Mouse (Mus musculus): Measurements from ENCODE around the gene Pdk1. TPM values are rescaled to one million over a fixed set of nuclear protein-coding genes. Genes with fewer than 3 reads are reported as not detected.

Pdk1 gene
- polyA plus RNA-seq, 2 experiments: 16.0 to 53.2 TPM

DNA sequence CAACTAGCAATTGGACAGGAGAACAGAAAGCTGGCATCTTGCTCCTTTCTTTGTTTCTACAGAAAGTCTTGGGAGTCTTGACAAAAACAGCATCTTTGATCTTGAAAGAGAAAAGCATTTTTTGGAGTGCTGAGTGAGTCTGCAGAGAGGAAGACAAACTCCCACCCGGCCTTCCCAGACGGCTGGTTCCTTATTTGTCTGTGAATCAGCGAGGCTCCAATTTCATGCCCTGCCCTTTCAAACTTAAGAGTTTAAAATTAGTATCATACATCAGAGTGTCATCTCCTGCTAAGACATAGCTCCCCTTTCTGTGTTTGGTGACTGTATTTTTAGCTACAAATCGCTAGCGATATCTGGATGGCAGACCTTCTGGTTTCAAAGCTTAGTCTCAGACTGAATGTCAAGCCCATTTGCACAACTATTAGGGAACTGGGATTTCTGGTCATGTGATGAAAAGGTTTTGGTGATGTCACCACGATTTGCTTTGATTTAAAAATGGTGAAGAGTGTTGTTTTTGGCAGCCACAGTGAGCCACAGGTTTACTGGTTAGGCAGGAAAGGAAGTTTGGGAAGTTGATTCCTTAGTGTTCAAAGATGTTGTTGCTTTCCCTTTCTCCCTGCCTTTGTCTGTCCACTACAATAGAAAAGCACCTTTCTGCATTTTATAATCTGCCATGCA lies 65.8 kb downstream of the Pdk1 start:
- ATAC-seq (ENCODE audit: insufficient read depth): no peak
- WGBS (ENCODE audit: insufficient replicate concordance): 54% methylated on average over 6 of the region's 6 CpGs

DNA sequence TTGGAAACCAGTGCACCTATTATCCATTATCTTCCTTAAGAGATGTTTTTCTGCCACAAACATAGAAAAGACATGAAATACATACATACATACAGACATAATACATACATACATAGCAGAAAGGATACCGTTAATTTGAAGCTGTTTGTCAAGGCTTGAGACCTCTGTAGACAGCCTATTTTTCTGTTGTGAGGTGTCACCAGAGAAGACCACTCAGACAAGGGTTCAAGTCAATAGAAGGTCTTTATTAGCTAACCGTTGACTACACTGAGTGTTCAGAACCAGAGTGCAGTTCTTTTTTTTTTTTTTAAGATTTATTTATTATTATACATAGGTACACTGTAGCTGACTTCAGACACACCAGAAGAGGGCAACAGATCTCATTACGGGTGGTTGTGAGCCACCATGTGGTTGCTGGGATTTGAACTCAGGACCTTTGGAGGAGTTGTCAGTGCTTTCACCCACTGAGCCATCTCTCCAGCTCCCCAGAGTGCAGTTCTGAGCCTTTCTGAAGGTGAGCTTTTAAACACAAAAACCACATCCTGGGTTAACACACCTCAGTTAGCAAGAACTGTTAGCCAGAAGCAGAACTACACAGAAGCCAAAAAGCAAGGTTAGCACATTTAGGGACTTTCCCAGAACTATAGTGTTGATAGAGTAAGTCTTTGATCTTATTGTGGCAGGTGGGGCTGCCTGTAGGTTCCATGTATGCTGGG lies 68.1 kb downstream of the Pdk1 start:
- Histone ChIP-seq H3K4me1 (replicated peaks; ENCODE audit: control insufficient read depth in 2 of 2, insufficient read depth in 2 of 2, low read length in 1 of 2) (no peaks in the 10 kb centered on the region), H3K4me3 (ENCODE audit: insufficient read depth in 1 of 2, low read depth in 2 of 2, low read length in 2 of 2) (no peak overlapping the region), H3K27ac (no peak overlapping the region), H3K27me3 (ENCODE audit: control insufficient read depth, insufficient read depth, low read length) (no peaks in the 10 kb centered on the region), H3K36me3 (replicated peaks; ENCODE audit: control insufficient read depth, insufficient read depth, low read depth) (no peaks in the 10 kb centered on the region), H3K4me2 (ENCODE audit: low read depth) (no peak overlapping the region), H3K9ac (replicated peaks) (no peak overlapping the region), H3K9me3 (ENCODE audit: control insufficient read depth, low read length) (no peaks in the 10 kb centered on the region)
- TF ChIP-seq EP300 (IDR thresholded peaks at IDR 0.05; ENCODE audit: low read depth) (no peak), CTCF (IDR thresholded peaks at IDR 0.05; ENCODE audit: low read depth) (no peak)
- no peak for ATAC-seq (ENCODE audit: insufficient read depth)
- 72% methylated on average over 3 of the region's 3 CpGs for WGBS (ENCODE audit: insufficient replicate concordance)
- DNase-seq (ENCODE audit: low read depth in 3 of 3, low spot score in 3 of 3): no peak

More for the DNA sequence above, 65.8 kb downstream of the Pdk1 start:
- no peak overlapping the region for H3K9ac ChIP-seq (replicated peaks)
- no peaks in the 10 kb centered on the region for H3K36me3 ChIP-seq (replicated peaks; ENCODE audit: control insufficient read depth, insufficient read depth, low read depth)
- H3K4me1 ChIP-seq (replicated peaks; ENCODE audit: control insufficient read depth in 2 of 2, insufficient read depth in 2 of 2, low read length in 1 of 2): no peaks in the 10 kb centered on the region
- no peak overlapping the region for H3K4me3 ChIP-seq (ENCODE audit: insufficient read depth in 1 of 2, low read depth in 2 of 2, low read length in 2 of 2)
- H3K4me2 ChIP-seq (ENCODE audit: low read depth): no peak overlapping the region
- TF ChIP-seq CTCF (IDR thresholded peaks at IDR 0.05; ENCODE audit: low read depth): no peak
- no peak for TF ChIP-seq EP300 (IDR thresholded peaks at IDR 0.05; ENCODE audit: low read depth)
- no peaks in the 10 kb centered on the region for H3K27me3 ChIP-seq (ENCODE audit: control insufficient read depth, insufficient read depth, low read length)
- no peak for DNase-seq (ENCODE audit: low read depth in 3 of 3, low spot score in 3 of 3)
- no peak overlapping the region for H3K27ac ChIP-seq
- H3K9me3 ChIP-seq (ENCODE audit: control insufficient read depth, low read length): no peaks in the 10 kb centered on the region

DNA sequence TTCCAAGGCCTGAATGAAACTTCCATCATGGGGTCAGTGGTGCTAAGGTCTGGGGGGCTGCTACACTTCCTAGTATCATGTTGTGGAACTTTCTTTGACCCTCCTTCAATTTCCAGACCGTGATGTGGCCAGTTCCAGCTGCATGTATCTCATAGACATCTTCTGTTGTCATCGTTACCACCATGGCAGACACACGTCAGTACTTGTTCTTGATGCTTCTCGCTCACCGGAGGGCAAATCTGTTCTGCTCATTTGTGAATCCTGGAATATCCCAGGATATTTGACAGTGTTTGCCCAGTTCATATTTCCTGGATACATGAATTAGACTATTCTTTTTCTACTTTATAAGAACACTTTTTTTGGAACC lies 68.7 kb downstream of the Pdk1 start:
- Histone ChIP-seq H3K4me1 (replicated peaks; ENCODE audit: control insufficient read depth in 2 of 2, insufficient read depth in 2 of 2, low read length in 1 of 2) (no peaks in the 10 kb centered on the region), H3K4me3 (ENCODE audit: insufficient read depth in 1 of 2, low read depth in 2 of 2, low read length in 2 of 2) (no peak overlapping the region), H3K36me3 (replicated peaks; ENCODE audit: control insufficient read depth, insufficient read depth, low read depth) (no peaks in the 10 kb centered on the region), H3K4me2 (ENCODE audit: low read depth) (no peak overlapping the region), H3K9ac (replicated peaks) (no peak overlapping the region), H3K27ac (no peak overlapping the region), H3K9me3 (ENCODE audit: control insufficient read depth, low read length) (no peaks in the 10 kb centered on the region), H3K27me3 (ENCODE audit: control insufficient read depth, insufficient read depth, low read length) (no peaks in the 10 kb centered on the region)
- DNase-seq (ENCODE audit: low read depth in 3 of 3, low spot score in 3 of 3): no peak
- ATAC-seq (ENCODE audit: insufficient read depth): no peak
- TF ChIP-seq CTCF (IDR thresholded peaks at IDR 0.05; ENCODE audit: low read depth) (no peak), EP300 (IDR thresholded peaks at IDR 0.05; ENCODE audit: low read depth) (no peak)
- 71% methylated on average over 5 of the region's 5 CpGs for WGBS (ENCODE audit: insufficient replicate concordance)

- no peak for ATAC-seq (ENCODE audit: insufficient read depth)
- Histone ChIP-seq H3K27ac (no peak overlapping the region), H3K4me1 (replicated peaks; ENCODE audit: control insufficient read depth in 2 of 2, insufficient read depth in 2 of 2, low read length in 1 of 2) (no peaks in the 10 kb centered on the region), H3K9me3 (ENCODE audit: control insufficient read depth, low read length) (no peaks in the 10 kb centered on the region), H3K9ac (replicated peaks) (no peak overlapping the region), H3K4me2 (ENCODE audit: low read depth) (no peak overlapping the region), H3K4me3 (ENCODE audit: insufficient read depth in 1 of 2, low read depth in 2 of 2, low read length in 2 of 2) (no peak overlapping the region), H3K27me3 (ENCODE audit: control insufficient read depth, insufficient read depth, low read length) (no peaks in the 10 kb centered on the region), H3K36me3 (replicated peaks; ENCODE audit: control insufficient read depth, insufficient read depth, low read depth) (no peaks in the 10 kb centered on the region)
- 66% methylated on average over 4 of the region's 4 CpGs for WGBS (ENCODE audit: insufficient replicate concordance)
- TF ChIP-seq EP300 (IDR thresholded peaks at IDR 0.05; ENCODE audit: low read depth) (no peak), CTCF (IDR thresholded peaks at IDR 0.05; ENCODE audit: low read depth) (no peak)
- no peak for DNase-seq (ENCODE audit: low read depth in 3 of 3, low spot score in 3 of 3)
These were observed 78.2 kb downstream of the Pdk1 start for GRCm38 (mm10) chr2:71951212-71951611.

Other genes starting within 250 kb of the Pdk1 start
- 4.1 and 5.5 TPM in 2 replicates for gene Itga6, start 127.6 kb upstream of the Pdk1 start, polyA plus RNA-seq (2012; rRNA removed)
- gene Itga6, start 127.6 kb upstream of the Pdk1 start, polyA plus RNA-seq (2014; fragmentation: Nextera tagmentation; extraction: Ambion mirVana): 6.2 and 8.4 TPM in 2 replicates
- 3.3 and 4.2 TPM in 2 replicates for gene Rapgef4, start 108.0 kb downstream of the Pdk1 start, polyA plus RNA-seq (2012; rRNA removed)
- 2.2 and 3.4 TPM in 2 replicates for gene Rapgef4, start 108.0 kb downstream of the Pdk1 start, polyA plus RNA-seq (2014; fragmentation: Nextera tagmentation; extraction: Ambion mirVana)

All from liver, embryonic 14.5 days (tissue).